Mouse (Mus musculus): ENCODE results near the gene Glmp. TPM values are rescaled to one million over a fixed set of nuclear protein-coding genes. Genes with fewer than 3 reads are reported as not detected.

Glmp gene
- polyA plus RNA-seq, 1 experiment = 401 TPM

- H3K4me1 ChIP-seq (ENCODE audit: control insufficient read depth, insufficient read depth, low read length) = peaks cover 23% of the 10 kb centered on the region
- H3K27ac ChIP-seq (ENCODE audit: insufficient read depth, low read depth, low read length) = peak within 1 kb of the TSS; percentile 95
- TF ChIP-seq CTCF (IDR thresholded peaks at IDR 0.05; ENCODE audit: low read depth, low read length) (no peak), POLR2A (IDR thresholded peaks at IDR 0.05; ENCODE audit: borderline replicate concordance, low read depth, low read length) (peak; percentile 74)
- H3K4me3 ChIP-seq (ENCODE audit: insufficient read depth, low read length) = peak within 1 kb of the TSS; percentile 96
Observed at GRCm38 (mm10) chr3:88336058-88337013, 11.5 kb downstream of the Glmp start, which contains the start of the genes Tmem79 and Smg5. Gene Tmem79, minus strand, starts transcription at chr3:88336148. Gene Smg5, plus strand, starts transcription at chr3:88336260.

- Histone ChIP-seq H3K4me1 (ENCODE audit: control insufficient read depth, insufficient read depth, low read length) (peaks cover 23% of the 10 kb centered on the region), H3K27ac (ENCODE audit: insufficient read depth, low read depth, low read length) (peak overlapping the region; percentile 57), H3K4me3 (ENCODE audit: insufficient read depth, low read length) (peak overlapping the region; percentile 36)
- TF ChIP-seq CTCF (IDR thresholded peaks at IDR 0.05; ENCODE audit: low read depth, low read length) (no peak), POLR2A (IDR thresholded peaks at IDR 0.05; ENCODE audit: borderline replicate concordance, low read depth, low read length) (no peak)
Observed at GRCm38 (mm10) chr3:88337367-88338020, 12.7 kb downstream of the Glmp start.

GRCm38 (mm10) chr3:88338316-88338715 is 13.5 kb downstream of the Glmp start:
- Histone ChIP-seq H3K4me1 (ENCODE audit: control insufficient read depth, insufficient read depth, low read length) (peaks cover 23% of the 10 kb centered on the region), H3K4me3 (ENCODE audit: insufficient read depth, low read length) (no peak overlapping the region), H3K27ac (ENCODE audit: insufficient read depth, low read depth, low read length) (no peak overlapping the region)
- no peak for TF ChIP-seq CTCF (IDR thresholded peaks at IDR 0.05; ENCODE audit: low read depth, low read length)
- no peak for TF ChIP-seq POLR2A (IDR thresholded peaks at IDR 0.05; ENCODE audit: borderline replicate concordance, low read depth, low read length)

GRCm38 (mm10) chr3:88339006-88339405 is 14.2 kb downstream of the Glmp start:
- TF ChIP-seq POLR2A (IDR thresholded peaks at IDR 0.05; ENCODE audit: borderline replicate concordance, low read depth, low read length) = no peak
- no peak for TF ChIP-seq CTCF (IDR thresholded peaks at IDR 0.05; ENCODE audit: low read depth, low read length)
- Histone ChIP-seq H3K27ac (ENCODE audit: insufficient read depth, low read depth, low read length) (0 out of 2 replicates have a peak overlapping the region, but pooled peaks have one; percentile 4), H3K4me1 (ENCODE audit: control insufficient read depth, insufficient read depth, low read length) (peaks cover 22% of the 10 kb centered on the region), H3K4me3 (ENCODE audit: insufficient read depth, low read length) (no peak overlapping the region)

GRCm38 (mm10) chr3:88350732-88351131 is 25.9 kb downstream of the Glmp start:
- Histone ChIP-seq H3K4me1 (ENCODE audit: control insufficient read depth, insufficient read depth, low read length) (no peaks in the 10 kb centered on the region), H3K27ac (ENCODE audit: insufficient read depth, low read depth, low read length) (no peak overlapping the region), H3K4me3 (ENCODE audit: insufficient read depth, low read length) (no peak overlapping the region)
- no peak for TF ChIP-seq CTCF (IDR thresholded peaks at IDR 0.05; ENCODE audit: low read depth, low read length)
- TF ChIP-seq POLR2A (IDR thresholded peaks at IDR 0.05; ENCODE audit: borderline replicate concordance, low read depth, low read length) = no peak

- TF ChIP-seq POLR2A (IDR thresholded peaks at IDR 0.05; ENCODE audit: borderline replicate concordance, low read depth, low read length) = no peak
- TF ChIP-seq CTCF (IDR thresholded peaks at IDR 0.05; ENCODE audit: low read depth, low read length) = no peak
- Histone ChIP-seq H3K4me1 (ENCODE audit: control insufficient read depth, insufficient read depth, low read length) (no peaks in the 10 kb centered on the region), H3K27ac (ENCODE audit: insufficient read depth, low read depth, low read length) (no peak overlapping the region), H3K4me3 (ENCODE audit: insufficient read depth, low read length) (no peak overlapping the region)
Observed at GRCm38 (mm10) chr3:88352907-88353306, 28.1 kb downstream of the Glmp start.

GRCm38 (mm10) chr3:88354396-88355165 is 29.8 kb downstream of the Glmp start:
- Histone ChIP-seq H3K4me1 (ENCODE audit: control insufficient read depth, insufficient read depth, low read length) (no peaks in the 10 kb centered on the region), H3K27ac (ENCODE audit: insufficient read depth, low read depth, low read length) (no peak overlapping the region), H3K4me3 (ENCODE audit: insufficient read depth, low read length) (no peak overlapping the region)
- no peak for TF ChIP-seq CTCF (IDR thresholded peaks at IDR 0.05; ENCODE audit: low read depth, low read length)
- no peak for TF ChIP-seq POLR2A (IDR thresholded peaks at IDR 0.05; ENCODE audit: borderline replicate concordance, low read depth, low read length)

GRCm38 (mm10) chr3:88359584-88359983 is 34.8 kb downstream of the Glmp start:
- TF ChIP-seq POLR2A (IDR thresholded peaks at IDR 0.05; ENCODE audit: borderline replicate concordance, low read depth, low read length) (no peak), CTCF (IDR thresholded peaks at IDR 0.05; ENCODE audit: low read depth, low read length) (no peak)
- H3K27ac ChIP-seq (ENCODE audit: insufficient read depth, low read depth, low read length) = no peak overlapping the region
- no peak overlapping the region for H3K4me3 ChIP-seq (ENCODE audit: insufficient read depth, low read length)
- H3K4me1 ChIP-seq (ENCODE audit: control insufficient read depth, insufficient read depth, low read length) = no peaks in the 10 kb centered on the region

GRCm38 (mm10) chr3:88359989-88360388 is 35.2 kb downstream of the Glmp start:
- Histone ChIP-seq H3K4me1 (ENCODE audit: control insufficient read depth, insufficient read depth, low read length) (no peaks in the 10 kb centered on the region), H3K27ac (ENCODE audit: insufficient read depth, low read depth, low read length) (no peak overlapping the region), H3K4me3 (ENCODE audit: insufficient read depth, low read length) (no peak overlapping the region)
- TF ChIP-seq POLR2A (IDR thresholded peaks at IDR 0.05; ENCODE audit: borderline replicate concordance, low read depth, low read length) = no peak
- TF ChIP-seq CTCF (IDR thresholded peaks at IDR 0.05; ENCODE audit: low read depth, low read length) = no peak
